Mouse (Mus musculus): Measurements from ENCODE around the gene Tmem43. TPM values are rescaled to one million over a fixed set of nuclear protein-coding genes. Genes with fewer than 3 reads are reported as not detected.

Tmem43 gene
- polyA plus RNA-seq, 1 experiment, result 68.1 TPM

- H3ac ChIP-seq (ENCODE audit: control insufficient read depth, insufficient read length, low read depth), result no peak overlapping the region
- no peaks in the 10 kb centered on the region for H3K27me3 ChIP-seq (ENCODE audit: control insufficient read depth, insufficient read depth, insufficient read length)
- H3K79me2 ChIP-seq (ENCODE audit: control insufficient read depth, insufficient read depth), result no peaks in the 10 kb centered on the region
- no peak overlapping the region for H3K4me3 ChIP-seq (ENCODE audit: insufficient read depth, poor library complexity, severe bottlenecking)
- H3K79me3 ChIP-seq (ENCODE audit: low read depth), result no peaks in the 10 kb centered on the region
- no peak for TF ChIP-seq USF1 (IDR thresholded peaks at IDR 0.05; ENCODE audit: low read depth)
- TF ChIP-seq MYOD1 (IDR thresholded peaks at IDR 0.05; ENCODE audit: control insufficient read depth, insufficient read length, low read depth), result no peak
- TF ChIP-seq FOSL1 (IDR thresholded peaks at IDR 0.05; ENCODE audit: insufficient read depth, low read length, poor library complexity, severe bottlenecking), result no peak
- no peak for TF ChIP-seq MAX (IDR thresholded peaks at IDR 0.05)
- TF ChIP-seq CTCF (IDR thresholded peaks at IDR 0.05; ENCODE audit: control insufficient read depth, insufficient read depth, insufficient read length), result no peak
- no peak for TF ChIP-seq CEBPB (IDR thresholded peaks at IDR 0.05; ENCODE audit: low read depth)
- peaks cover 8% of the 10 kb centered on the region for H3K36me3 ChIP-seq (ENCODE audit: control insufficient read depth, insufficient read depth)
Measured at GRCm38 (mm10) chr6:91493053-91493452, 19.6 kb downstream of the Tmem43 start.

- no peaks in the 10 kb centered on the region for H3K79me3 ChIP-seq (ENCODE audit: low read depth)
- H3ac ChIP-seq (ENCODE audit: control insufficient read depth, insufficient read length, low read depth), result no peak overlapping the region
- no peaks in the 10 kb centered on the region for H3K27me3 ChIP-seq (ENCODE audit: control insufficient read depth, insufficient read depth, insufficient read length)
- TF ChIP-seq MYOG (IDR thresholded peaks at IDR 0.05; ENCODE audit: control insufficient read depth, extremely low read depth, insufficient read length) (no peak), FOSL1 (IDR thresholded peaks at IDR 0.05; ENCODE audit: insufficient read depth, low read length, poor library complexity, severe bottlenecking) (no peak), CTCF (IDR thresholded peaks at IDR 0.05; ENCODE audit: control insufficient read depth, insufficient read depth, insufficient read length) (no peak), CEBPB (IDR thresholded peaks at IDR 0.05; ENCODE audit: low read depth) (no peak), MYOD1 (IDR thresholded peaks at IDR 0.05; ENCODE audit: control insufficient read depth, insufficient read length, low read depth) (no peak), USF1 (IDR thresholded peaks at IDR 0.05; ENCODE audit: low read depth) (no peak), MAX (IDR thresholded peaks at IDR 0.05) (no peak)
- no peak overlapping the region for H3K4me3 ChIP-seq (ENCODE audit: insufficient read depth, poor library complexity, severe bottlenecking)
- no peaks in the 10 kb centered on the region for H3K79me2 ChIP-seq (ENCODE audit: control insufficient read depth, insufficient read depth)
- H3K36me3 ChIP-seq (ENCODE audit: control insufficient read depth, insufficient read depth), result peaks cover 20% of the 10 kb centered on the region
Measured at GRCm38 (mm10) chr6:91494526-91494925, 21.0 kb downstream of the Tmem43 start.

GRCm38 (mm10) chr6:91503302-91503701, 29.8 kb downstream of the Tmem43 start:
- Histone ChIP-seq H3K27me3 (ENCODE audit: control insufficient read depth, insufficient read depth, insufficient read length) (no peaks in the 10 kb centered on the region), H3K79me3 (ENCODE audit: low read depth) (no peaks in the 10 kb centered on the region), H3K4me3 (ENCODE audit: insufficient read depth, poor library complexity, severe bottlenecking) (no peak overlapping the region), H3K79me2 (ENCODE audit: control insufficient read depth, insufficient read depth) (no peaks in the 10 kb centered on the region), H3ac (ENCODE audit: control insufficient read depth, insufficient read length, low read depth) (no peak overlapping the region), H3K36me3 (ENCODE audit: control insufficient read depth, insufficient read depth) (peaks cover 36% of the 10 kb centered on the region)
- TF ChIP-seq MYOD1 (IDR thresholded peaks at IDR 0.05; ENCODE audit: control insufficient read depth, insufficient read length, low read depth) (no peak), CTCF (IDR thresholded peaks at IDR 0.05; ENCODE audit: control insufficient read depth, insufficient read depth, insufficient read length) (no peak), CEBPB (IDR thresholded peaks at IDR 0.05; ENCODE audit: low read depth) (no peak), USF1 (IDR thresholded peaks at IDR 0.05; ENCODE audit: low read depth) (no peak)

GRCm38 (mm10) chr6:91506036-91506435, 32.5 kb downstream of the Tmem43 start:
- peaks cover 19% of the 10 kb centered on the region for H3K36me3 ChIP-seq (ENCODE audit: control insufficient read depth, insufficient read depth)
- no peaks in the 10 kb centered on the region for H3K79me2 ChIP-seq (ENCODE audit: control insufficient read depth, insufficient read depth)
- no peak overlapping the region for H3ac ChIP-seq (ENCODE audit: control insufficient read depth, insufficient read length, low read depth)
- TF ChIP-seq MAX (IDR thresholded peaks at IDR 0.05) (no peak), MYOD1 (IDR thresholded peaks at IDR 0.05; ENCODE audit: control insufficient read depth, insufficient read length, low read depth) (no peak), MYOG (IDR thresholded peaks at IDR 0.05; ENCODE audit: control insufficient read depth, extremely low read depth, insufficient read length) (no peak), CTCF (IDR thresholded peaks at IDR 0.05; ENCODE audit: control insufficient read depth, insufficient read depth, insufficient read length) (no peak), CEBPB (IDR thresholded peaks at IDR 0.05; ENCODE audit: low read depth) (no peak), USF1 (IDR thresholded peaks at IDR 0.05; ENCODE audit: low read depth) (no peak), FOSL1 (IDR thresholded peaks at IDR 0.05; ENCODE audit: insufficient read depth, low read length, poor library complexity, severe bottlenecking) (no peak)
- H3K27me3 ChIP-seq (ENCODE audit: control insufficient read depth, insufficient read depth, insufficient read length), result no peaks in the 10 kb centered on the region
- H3K4me3 ChIP-seq (ENCODE audit: insufficient read depth, poor library complexity, severe bottlenecking), result no peak overlapping the region
- H3K79me3 ChIP-seq (ENCODE audit: low read depth), result no peaks in the 10 kb centered on the region

- Histone ChIP-seq H3ac (ENCODE audit: control insufficient read depth, insufficient read length, low read depth) (no peak overlapping the region), H3K36me3 (ENCODE audit: control insufficient read depth, insufficient read depth) (peaks cover 15% of the 10 kb centered on the region), H3K79me2 (ENCODE audit: control insufficient read depth, insufficient read depth) (no peaks in the 10 kb centered on the region), H3K4me3 (ENCODE audit: insufficient read depth, poor library complexity, severe bottlenecking) (no peak overlapping the region), H3K27me3 (ENCODE audit: control insufficient read depth, insufficient read depth, insufficient read length) (no peaks in the 10 kb centered on the region), H3K79me3 (ENCODE audit: low read depth) (no peaks in the 10 kb centered on the region)
- TF ChIP-seq FOSL1 (IDR thresholded peaks at IDR 0.05; ENCODE audit: insufficient read depth, low read length, poor library complexity, severe bottlenecking), result no peak
- TF ChIP-seq USF1 (IDR thresholded peaks at IDR 0.05; ENCODE audit: low read depth), result no peak
- no peak for TF ChIP-seq CTCF (IDR thresholded peaks at IDR 0.05; ENCODE audit: control insufficient read depth, insufficient read depth, insufficient read length)
- TF ChIP-seq CEBPB (IDR thresholded peaks at IDR 0.05; ENCODE audit: low read depth), result no peak
- TF ChIP-seq MAX (IDR thresholded peaks at IDR 0.05), result no peak
- TF ChIP-seq MYOG (IDR thresholded peaks at IDR 0.05; ENCODE audit: control insufficient read depth, extremely low read depth, insufficient read length), result no peak
- TF ChIP-seq MYOD1 (IDR thresholded peaks at IDR 0.05; ENCODE audit: control insufficient read depth, insufficient read length, low read depth), result no peak
Measured at GRCm38 (mm10) chr6:91508041-91508440, 34.5 kb downstream of the Tmem43 start.

- peak; percentile 91 for TF ChIP-seq CTCF (IDR thresholded peaks at IDR 0.05; ENCODE audit: control insufficient read depth, insufficient read depth, insufficient read length)
- TF ChIP-seq CEBPB (IDR thresholded peaks at IDR 0.05; ENCODE audit: low read depth), result no peak
- TF ChIP-seq FOSL1 (IDR thresholded peaks at IDR 0.05; ENCODE audit: insufficient read depth, low read length, poor library complexity, severe bottlenecking), result no peak
- Histone ChIP-seq H3K79me2 (ENCODE audit: control insufficient read depth, insufficient read depth) (peaks cover 4% of the 10 kb centered on the region), H3K27me3 (ENCODE audit: control insufficient read depth, insufficient read depth, insufficient read length) (no peaks in the 10 kb centered on the region), H3K36me3 (ENCODE audit: control insufficient read depth, insufficient read depth) (peaks cover 12% of the 10 kb centered on the region), H3K79me3 (ENCODE audit: low read depth) (no peaks in the 10 kb centered on the region), H3ac (ENCODE audit: control insufficient read depth, insufficient read length, low read depth) (no peak overlapping the region), H3K4me3 (ENCODE audit: insufficient read depth, poor library complexity, severe bottlenecking) (no peak overlapping the region)
Measured at GRCm38 (mm10) chr6:91509326-91509725, 35.8 kb downstream of the Tmem43 start.

Measured in C2C12 (cell line).